Mouse (Mus musculus) lung, postnatal 14 days (tissue): Measurements from ENCODE around the gene Arl16.
A peak's percentile ranks its signal among the peaks of the same experiment; 100 is the strongest.

Experiments
- DNase-seq: peaks from one replicate; pipeline ENCODE4 v3.0.0; 2021

The Arl16 gene

GRCm38 (mm10) chr11:120491317-120492023 is 24.1 kb upstream of the Arl16 start, which contains the start of gene Slc25a10:
TSS of gene Slc25a10 (plus strand) at chr11:120491840.
- peak; percentile 89 for DNase-seq

GRCm38 (mm10) chr11:120490291-120491046 is 23.1 kb upstream of the Arl16 start:
- no peak for DNase-seq

- DNase-seq = peak; percentile 71
Observed at GRCm38 (mm10) chr11:120489054-120489761, 21.8 kb upstream of the Arl16 start.

- no peak for DNase-seq
Observed at GRCm38 (mm10) chr11:120488516-120488915, 21.1 kb upstream of the Arl16 start.

- DNase-seq = no peak
Observed at GRCm38 (mm10) chr11:120485251-120485650, 17.8 kb upstream of the Arl16 start.

- peak; percentile 87 for DNase-seq
Observed at GRCm38 (mm10) chr11:120484265-120484981, 17.0 kb upstream of the Arl16 start, which contains the start of gene Mrpl12. TSS of gene Mrpl12 (plus strand) at chr11:120484613.

- no peak for DNase-seq
Observed at GRCm38 (mm10) chr11:120483448-120483934, 16.1 kb upstream of the Arl16 start.

GRCm38 (mm10) chr11:120472052-120472451 is 4.6 kb upstream of the Arl16 start:
- DNase-seq = no peak

GRCm38 (mm10) chr11:120467736-120468092 is 307 bp upstream of the Arl16 start:
- DNase-seq = no peak

- DNase-seq = no peak
Observed at GRCm38 (mm10) chr11:120465521-120465920, 1.9 kb downstream of the Arl16 start.

GRCm38 (mm10) chr11:120464365-120464764 is 3.0 kb downstream of the Arl16 start:
- no peak for DNase-seq

- DNase-seq = no peak
Observed at GRCm38 (mm10) chr11:120463536-120463935, 3.9 kb downstream of the Arl16 start.

- DNase-seq = no peak
Observed at GRCm38 (mm10) chr11:120458847-120459597, 8.4 kb downstream of the Arl16 start.

- DNase-seq = peak; percentile 76
Observed at GRCm38 (mm10) chr11:120457772-120458751, 9.3 kb downstream of the Arl16 start, which contains the start of the genes Oxld1 and Ccdc137. TSS of gene Oxld1 (minus strand) at chr11:120458068. TSS of gene Ccdc137 (plus strand) at chr11:120458115.

GRCm38 (mm10) chr11:120457370-120457769 is 10.0 kb downstream of the Arl16 start:
- DNase-seq = no peak

GRCm38 (mm10) chr11:120455413-120455812 is 12.0 kb downstream of the Arl16 start:
- DNase-seq = no peak

GRCm38 (mm10) chr11:120454965-120455364 is 12.4 kb downstream of the Arl16 start:
- no peak for DNase-seq

GRCm38 (mm10) chr11:120453306-120453705 is 14.1 kb downstream of the Arl16 start, which contains the start of gene Pde6g:
TSS of gene Pde6g (minus strand) at chr11:120453500.
- no peak for DNase-seq

- DNase-seq = no peak
Observed at GRCm38 (mm10) chr11:120452246-120452645, 15.2 kb downstream of the Arl16 start.

GRCm38 (mm10) chr11:120447179-120447578 is 20.2 kb downstream of the Arl16 start:
- no peak for DNase-seq
